Mouse (Mus musculus) forebrain, embryonic 10.5 days (tissue): Measurements from ENCODE around the gene Rps28. TPM values are rescaled to one million over a fixed set of nuclear protein-coding genes. Genes with fewer than 3 reads are reported as not detected.
"Not testable (repeated sequence)": the region's sequence is repeated elsewhere in the genome, so short reads cannot be mapped to it uniquely, and the experiment has no call there.

ENCODE experiments used
- DNase-seq: peaks from one replicate; pipeline ENCODE4 v3.0.0-alpha.2; 2017; ENCODE audit warnings: low spot score; ENCODE audit errors: extremely low spot score
- H3K27ac ChIP-seq: fragments of 300-500 bp; sonication (generic); 2 replicates; pipeline ENCODE4 v1.5.1; 2016; ENCODE audit warnings: mild to moderate bottlenecking
- H3K27me3 ChIP-seq: fragments of 300-500 bp; sonication (generic); 2 replicates; pipeline ENCODE4 v1.6.1; 2016; ENCODE audit warnings: mild to moderate bottlenecking; ENCODE audit not compliant: poor library complexity, severe bottlenecking
- H3K36me3 ChIP-seq: fragments of 300-500 bp; sonication (generic); replicated peaks from 2 replicates; pipeline ENCODE4 v1.6.1; 2016; ENCODE audit warnings: mild to moderate bottlenecking, moderate library complexity
- H3K4me1 ChIP-seq: fragments of 300-500 bp; sonication (generic); 2 replicates; pipeline ENCODE4 v1.6.1; 2016
- H3K4me3 ChIP-seq: fragments of 300-500 bp; sonication (generic); 2 replicates; pipeline ENCODE4 v1.5.1; 2016; ENCODE audit warnings: mild to moderate bottlenecking, moderate library complexity
- H3K9me3 ChIP-seq: fragments of 300-500 bp; sonication (generic); 2 replicates; pipeline ENCODE4 v1.6.1; 2016; ENCODE audit warnings: mild to moderate bottlenecking, moderate library complexity
- WGBS: fragments of 180-500 bp; shearing (Covaris S2); methylation state at CpG from one replicate; pipeline ENCODE4 v1.1.7; 2016; 5-methylcytosine and 5-hydroxymethylcytosine counted together
- polyA plus RNA-seq: library from polyadenylated mRNA; unstranded; fragments of >200 nt; fragmentation: Nextera tagmentation; extraction: Ambion mirVana; gene quantifications from 2 replicates; pipeline ENCODE4 v1.2.1, GENCODE M21; 2016

The Rps28 gene
- polyA plus RNA-seq, 1 experiment from 2014 or later: 864 TPM

- Histone ChIP-seq H3K36me3 (peaks cover 72% of the 10 kb centered on the region), H3K27ac (peak overlapping the region; percentile 93), H3K4me3 (peak overlapping the region; percentile 84), H3K4me1 (peaks cover 37% of the 10 kb centered on the region)
- not testable (repeated sequence) for H3K9me3 ChIP-seq, DNase-seq, H3K27me3 ChIP-seq
- 8% methylated on average over 6 of the region's 6 CpGs for WGBS
Measured at GRCm38 (mm10) chr17:33824997-33825330, 602 bp upstream of the Rps28 start.

GRCm38 (mm10) chr17:33823171-33823570 lies 1.2 kb downstream of the Rps28 start:
- H3K9me3 ChIP-seq, H3K27me3 ChIP-seq, DNase-seq: not testable (repeated sequence)
- Histone ChIP-seq H3K4me3 (peak overlapping the region; percentile 84), H3K4me1 (peaks cover 45% of the 10 kb centered on the region), H3K27ac (peak overlapping the region; percentile 93), H3K36me3 (peaks cover 73% of the 10 kb centered on the region)
- 90% methylated on average over 8 of the region's 8 CpGs for WGBS

DNA sequence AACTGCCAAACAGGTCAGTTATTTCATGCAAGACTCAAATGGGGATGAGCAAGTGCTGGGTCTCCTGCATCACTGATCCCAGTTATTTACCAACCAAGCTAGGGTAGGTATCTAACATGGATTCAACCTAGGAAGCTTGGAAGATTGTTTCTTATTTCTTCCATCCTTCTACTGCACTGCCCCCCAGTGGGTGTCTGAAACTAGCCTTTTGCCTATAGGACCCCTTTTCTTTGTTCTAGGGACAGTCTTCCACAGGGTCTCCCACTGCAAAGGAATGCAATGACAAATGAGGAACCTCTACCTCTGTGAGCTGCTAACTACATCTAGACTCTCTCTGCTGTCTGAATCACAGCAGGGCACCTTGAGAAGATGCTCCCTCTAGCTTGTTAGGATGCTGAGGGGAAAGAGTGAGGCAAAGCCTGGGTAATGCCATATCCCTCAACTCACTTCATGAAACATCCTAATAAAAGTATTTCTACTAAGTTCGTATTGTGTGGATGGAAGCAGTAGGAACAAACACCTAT lies 1.9 kb downstream of the Rps28 start:
- Histone ChIP-seq H3K9me3 (no peaks in the 10 kb centered on the region), H3K4me1 (peaks cover 52% of the 10 kb centered on the region), H3K4me3 (peak overlapping the region; percentile 84; the same call in 1 of the 2 replicates), H3K27ac (peak overlapping the region; percentile 26; the same call in 1 of the 2 replicates), H3K27me3 (no peaks in the 10 kb centered on the region), H3K36me3 (peaks cover 70% of the 10 kb centered on the region)
- WGBS: 90% methylated on average over 1 of the region's 1 CpGs
- no peak for DNase-seq

DNA sequence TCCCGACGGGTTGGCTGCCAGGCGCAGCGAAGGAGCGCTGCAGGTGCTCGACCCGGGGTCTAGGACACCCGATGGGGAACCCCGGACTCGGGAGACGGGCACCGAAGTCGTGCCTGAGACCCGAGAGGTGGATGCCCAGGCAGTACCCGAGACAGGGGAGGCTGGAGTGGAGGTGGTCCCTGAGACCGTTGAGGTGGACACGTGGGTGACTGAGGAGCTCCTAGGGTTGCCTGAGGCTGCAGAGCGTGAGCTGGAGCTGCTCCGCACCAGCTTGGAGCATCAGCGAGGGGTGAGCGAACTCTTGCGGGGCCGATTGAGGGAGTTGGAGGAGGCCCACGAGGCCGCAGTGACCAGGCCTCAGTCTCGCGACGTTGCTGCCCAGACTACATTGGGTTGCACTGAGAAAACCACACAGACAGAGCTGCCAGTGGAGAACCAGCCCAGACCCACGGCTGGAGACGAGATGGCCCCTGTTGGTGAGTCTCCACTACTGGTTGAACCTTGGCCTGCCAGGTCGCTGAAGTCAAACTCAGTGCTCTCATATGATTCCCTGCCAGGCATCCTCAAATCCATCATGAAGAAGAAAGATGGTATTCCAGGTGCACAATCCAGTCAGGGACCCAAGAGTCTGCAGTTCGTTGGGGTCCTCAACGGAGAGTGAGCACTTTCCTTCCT lies 6.3 kb downstream of the Rps28 start:
- Histone ChIP-seq H3K4me3 (peak overlapping the region; percentile 59), H3K27me3 (no peaks in the 10 kb centered on the region), H3K36me3 (peaks cover 55% of the 10 kb centered on the region), H3K27ac (peak overlapping the region; percentile 92), H3K9me3 (no peaks in the 10 kb centered on the region), H3K4me1 (peaks cover 44% of the 10 kb centered on the region)
- no peak for DNase-seq
- WGBS: 22% methylated on average over 33 of the region's 33 CpGs

- Histone ChIP-seq H3K4me1 (peaks cover 36% of the 10 kb centered on the region), H3K27ac (peak overlapping the region; percentile 92), H3K36me3 (peaks cover 48% of the 10 kb centered on the region), H3K4me3 (peak overlapping the region; percentile 59), H3K27me3 (no peaks in the 10 kb centered on the region), H3K9me3 (no peaks in the 10 kb centered on the region)
- peak; percentile 93 for DNase-seq
- under 1% methylated on average over 89 of the region's 89 CpGs for WGBS
Measured at GRCm38 (mm10) chr17:33817184-33817968, 7.0 kb downstream of the Rps28 start.

- H3K4me3 ChIP-seq: peak overlapping the region; percentile 59
- H3K27ac ChIP-seq: 0 out of 2 replicates have a peak overlapping the region, but pooled peaks have one; percentile 92
- peaks cover 2% of the 10 kb centered on the region for H3K27me3 ChIP-seq
- H3K36me3 ChIP-seq: peaks cover 40% of the 10 kb centered on the region
- peaks cover 29% of the 10 kb centered on the region for H3K4me1 ChIP-seq
- no peak for DNase-seq
- WGBS: 90% methylated on average over 5 of the region's 5 CpGs
- no peaks in the 10 kb centered on the region for H3K9me3 ChIP-seq
Measured at GRCm38 (mm10) chr17:33816612-33817011, 7.8 kb downstream of the Rps28 start.

DNA sequence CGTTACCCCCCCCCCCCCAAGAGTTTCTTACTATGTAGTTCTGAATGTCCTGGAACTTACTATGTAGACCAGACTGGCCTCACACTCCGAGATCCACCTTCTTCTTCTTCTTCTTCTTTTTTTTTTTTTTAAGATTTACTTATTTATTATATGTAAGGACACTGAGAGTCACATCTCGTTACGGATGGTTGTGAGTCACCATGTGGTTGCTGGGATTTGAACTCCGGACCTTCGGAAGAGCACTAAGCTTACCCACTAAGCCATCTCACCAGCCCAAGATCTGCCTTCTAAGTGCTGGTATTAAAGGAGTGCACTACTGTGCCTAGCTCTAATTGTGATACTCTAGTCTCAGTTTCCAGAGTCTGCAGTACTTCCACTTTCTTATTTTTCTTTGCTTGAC lies 9.0 kb downstream of the Rps28 start:
- no peaks in the 10 kb centered on the region for H3K9me3 ChIP-seq
- DNase-seq: no peak
- WGBS: 89% methylated on average over 6 of the region's 6 CpGs

GRCm38 (mm10) chr17:33812990-33813389 lies 11.4 kb downstream of the Rps28 start:
- no peaks in the 10 kb centered on the region for H3K9me3 ChIP-seq
- peaks cover 14% of the 10 kb centered on the region for H3K27me3 ChIP-seq
- peaks cover 32% of the 10 kb centered on the region for H3K4me1 ChIP-seq
- H3K27ac ChIP-seq: no peak overlapping the region
- DNase-seq: no peak
- WGBS: 71% methylated on average over 4 of the region's 4 CpGs
- H3K36me3 ChIP-seq: peaks cover 4% of the 10 kb centered on the region
- H3K4me3 ChIP-seq: no peak overlapping the region

More for the DNA sequence above, 9.0 kb downstream of the Rps28 start:
- H3K4me3 ChIP-seq: no peak overlapping the region
- peaks cover 28% of the 10 kb centered on the region for H3K36me3 ChIP-seq
- H3K27me3 ChIP-seq: peaks cover 14% of the 10 kb centered on the region
- H3K4me1 ChIP-seq: peaks cover 36% of the 10 kb centered on the region
- H3K27ac ChIP-seq: no peak overlapping the region

DNA sequence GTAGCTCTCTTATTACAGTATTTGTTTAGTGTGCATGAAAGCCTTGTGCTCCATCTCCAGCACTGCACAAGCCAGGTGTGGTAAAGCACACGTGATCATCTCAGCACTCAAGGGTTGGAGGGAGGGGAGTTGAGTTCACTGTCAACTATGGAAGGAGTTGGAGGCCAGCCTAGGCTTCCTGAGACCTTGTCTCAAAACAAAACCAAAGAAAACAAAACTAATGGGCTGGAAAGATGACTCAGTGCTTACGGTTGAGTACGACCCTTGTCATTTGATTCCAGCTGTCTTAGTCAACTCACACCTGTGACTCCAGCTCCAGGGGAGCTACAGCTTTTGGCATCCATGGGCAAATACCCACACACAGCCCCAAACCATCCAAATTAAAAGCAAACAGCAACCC lies 11.9 kb downstream of the Rps28 start:
- WGBS: 73% methylated on average over 3 of the region's 3 CpGs
- no peak for DNase-seq

GRCm38 (mm10) chr17:33811142-33811516 lies 13.2 kb downstream of the Rps28 start:
- 0 out of 2 replicates have a peak, but pooled peaks cover 3% of the 10 kb centered on the region for H3K36me3 ChIP-seq
- peaks cover 14% of the 10 kb centered on the region for H3K27me3 ChIP-seq
- WGBS: 35% methylated on average over 7 of the region's 7 CpGs
- no peak for DNase-seq
- H3K4me3 ChIP-seq: peak overlapping the region; percentile 63
- H3K4me1 ChIP-seq: peaks cover 19% of the 10 kb centered on the region
- no peak overlapping the region for H3K27ac ChIP-seq
- no peaks in the 10 kb centered on the region for H3K9me3 ChIP-seq

More for the DNA sequence above, 11.9 kb downstream of the Rps28 start:
- Histone ChIP-seq H3K9me3 (no peaks in the 10 kb centered on the region), H3K4me3 (no peak overlapping the region), H3K36me3 (peaks cover 3% of the 10 kb centered on the region; the same call in 1 of the 2 replicates), H3K4me1 (peaks cover 29% of the 10 kb centered on the region), H3K27me3 (peaks cover 14% of the 10 kb centered on the region), H3K27ac (no peak overlapping the region)

DNA sequence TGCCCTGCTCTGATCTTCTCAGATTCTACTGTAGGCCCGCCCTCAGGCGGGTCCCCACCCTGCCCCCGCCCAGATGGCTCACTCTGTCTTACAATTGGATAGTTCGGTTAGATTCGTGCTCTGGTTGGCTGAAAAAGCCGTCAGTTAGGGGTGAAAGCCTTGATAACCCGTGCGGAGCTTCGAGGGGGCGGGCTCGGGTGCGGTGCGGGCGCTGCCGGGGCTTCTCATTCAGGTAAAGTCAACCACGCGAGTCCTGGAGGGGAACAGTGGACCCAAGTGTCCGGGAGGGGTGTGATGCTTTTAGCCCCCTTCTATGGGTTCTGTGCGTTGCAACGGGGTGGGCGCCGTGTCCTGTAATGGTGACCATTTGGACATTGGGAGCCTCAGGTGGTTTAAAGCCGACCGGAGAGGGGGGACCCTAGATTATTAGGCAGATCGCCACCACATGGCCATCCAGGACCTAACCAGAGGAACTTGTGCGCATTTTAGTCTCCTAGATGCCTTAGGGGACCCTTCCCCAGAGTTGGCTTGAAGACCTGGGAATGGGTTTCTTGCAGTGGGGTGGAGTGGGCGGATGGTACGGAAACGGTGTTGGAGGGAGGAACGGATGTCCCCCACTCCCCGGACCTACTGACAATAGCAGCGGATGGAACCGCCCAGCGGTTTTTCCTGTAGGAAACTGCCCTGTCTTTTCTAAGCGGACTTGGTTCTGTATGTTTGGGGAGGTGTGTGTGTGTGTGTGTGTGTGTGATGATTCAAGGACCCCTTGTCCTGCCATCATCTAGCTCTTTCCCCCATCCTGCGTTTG lies 13.8 kb downstream of the Rps28 start, which contains the start of gene Kank3:
TSS of gene Kank3 (plus strand) at position 186 of the 808 bp plus-strand sequence.
- 0 out of 2 replicates have a peak, but pooled peaks cover under 1% of the 10 kb centered on the region for H3K36me3 ChIP-seq
- peak within 1 kb of the TSS; percentile 63 for H3K4me3 ChIP-seq
- peaks cover 14% of the 10 kb centered on the region for H3K27me3 ChIP-seq
- H3K27ac ChIP-seq: peak within 1 kb of the TSS; percentile 59
- peaks cover 19% of the 10 kb centered on the region for H3K4me1 ChIP-seq
- 1% methylated on average over 36 of the region's 36 CpGs for WGBS
- no peaks in the 10 kb centered on the region for H3K9me3 ChIP-seq
- DNase-seq: peak; percentile 88

DNA sequence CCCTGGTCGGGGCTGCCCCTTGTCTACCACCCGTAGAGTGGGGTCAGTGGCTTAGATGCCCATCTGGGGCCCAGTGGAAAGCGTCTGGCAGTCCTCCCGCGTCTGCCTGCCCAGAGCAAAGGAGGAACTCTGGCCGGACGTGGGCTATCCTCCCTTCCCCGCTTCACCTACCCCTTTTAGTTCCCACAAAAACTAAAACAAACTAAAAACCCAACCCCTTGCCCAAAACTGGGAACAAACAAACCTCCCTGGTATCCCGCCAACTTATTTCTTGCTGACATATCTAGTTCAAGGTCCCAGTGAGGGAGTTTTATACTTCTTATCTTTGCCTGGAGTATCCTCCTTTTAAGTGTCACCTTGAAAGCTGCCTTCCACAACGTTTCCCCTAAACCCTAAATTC lies 16.2 kb downstream of the Rps28 start:
- Histone ChIP-seq H3K27ac (no peak overlapping the region), H3K27me3 (peaks cover 14% of the 10 kb centered on the region), H3K4me1 (peaks cover 19% of the 10 kb centered on the region), H3K4me3 (no peak overlapping the region), H3K36me3 (no peaks in the 10 kb centered on the region), H3K9me3 (no peaks in the 10 kb centered on the region)
- WGBS: 48% methylated on average over 10 of the region's 10 CpGs
- DNase-seq: no peak
